Mouse (Mus musculus): ENCODE data around the gene Cenpx.
"Not testable (repeated sequence)": the region's sequence is repeated elsewhere in the genome, so short reads cannot be mapped to it uniquely, and the experiment has no call there.

Gene Cenpx

DNA sequence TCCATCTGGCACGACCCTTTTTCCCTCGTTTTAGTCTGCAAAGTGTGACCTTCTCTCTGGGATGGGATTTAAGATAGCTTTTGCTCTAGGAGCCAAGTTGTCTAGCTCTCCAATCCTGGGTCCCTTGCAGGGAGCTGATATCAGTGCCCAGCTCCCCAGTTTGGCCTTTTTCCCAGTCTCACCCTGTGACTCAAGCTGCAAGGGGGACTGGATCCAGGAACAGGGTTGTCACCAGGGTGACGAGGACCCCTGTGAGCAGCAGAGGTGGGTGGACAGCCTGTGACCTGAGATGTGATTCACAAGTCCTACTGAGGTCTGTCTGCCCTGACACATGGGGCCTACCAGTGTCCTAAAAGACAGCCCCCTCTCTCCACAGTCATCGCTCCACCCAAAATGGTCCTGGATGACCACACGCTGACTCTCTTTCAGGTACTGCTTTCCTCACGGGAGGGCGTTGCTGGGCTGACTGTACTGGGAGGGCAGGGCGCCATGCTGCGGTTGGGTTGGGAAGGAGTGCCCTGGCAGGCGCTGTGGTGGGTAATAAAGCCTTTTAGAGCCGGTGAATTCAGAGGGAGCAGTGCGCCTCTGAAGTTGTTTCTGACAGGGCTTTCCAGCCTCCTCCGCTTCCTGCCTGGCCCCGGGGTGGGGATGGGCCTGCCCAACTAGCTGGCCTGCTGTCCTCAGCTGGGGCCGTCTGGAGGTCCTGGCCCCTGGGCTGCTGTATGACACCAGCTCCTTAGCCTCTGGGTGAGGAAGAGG lies 9.7 kb downstream of the Cenpx start:
- in situ Hi-C loops (cut with MboI, MseI) = no loop called here

DNA sequence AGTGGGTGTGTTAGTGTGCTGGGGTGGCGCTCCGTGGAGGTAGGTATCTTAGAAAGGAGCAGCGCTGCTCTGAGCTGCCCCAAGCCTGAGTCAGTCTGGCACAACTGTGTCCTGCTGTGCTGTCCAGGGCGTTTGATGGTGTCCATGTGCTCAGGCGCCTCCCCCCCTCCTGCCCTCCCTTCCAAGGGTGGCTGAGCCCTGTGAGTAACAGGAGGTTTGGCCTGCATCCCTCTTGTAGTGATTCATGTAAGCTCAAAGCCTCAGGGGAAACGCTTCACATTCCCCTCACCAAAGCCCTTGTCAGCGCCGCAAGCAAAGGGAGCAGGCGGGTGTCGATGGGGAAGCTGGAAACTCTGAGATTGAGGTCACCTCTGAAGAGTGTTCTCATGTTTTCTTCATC lies 15.8 kb downstream of the Cenpx start:
- in situ Hi-C loops (cut with MboI, MseI) = loop anchor here (10.0 kb wide), 1 partner anchor 313 kb away; no protein-coding TSS in a partner anchor

DNA sequence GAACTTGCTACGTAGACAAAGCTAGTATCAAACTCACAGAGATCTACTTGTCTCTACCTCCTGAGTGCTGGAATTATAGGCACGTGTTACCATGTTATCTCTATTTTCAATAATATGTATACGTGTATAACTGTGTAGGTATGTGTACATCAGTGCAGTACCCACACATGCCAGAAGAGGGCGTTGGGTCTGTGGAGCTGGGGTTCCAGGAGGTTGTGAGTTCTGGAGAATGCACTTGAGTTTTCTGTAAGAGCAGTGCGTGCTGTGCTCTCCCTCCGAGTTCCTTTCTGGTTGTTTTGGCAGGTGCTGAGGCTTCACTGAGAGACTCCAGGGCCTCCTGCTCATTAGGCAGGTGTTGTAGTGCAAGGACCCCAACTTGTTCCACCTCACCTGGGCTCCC lies 17.0 kb downstream of the Cenpx start:
- in situ Hi-C loops (cut with MboI, MseI) = loop anchor here (10.0 kb wide), 1 partner anchor 312 kb away; no protein-coding TSS in a partner anchor

DNA sequence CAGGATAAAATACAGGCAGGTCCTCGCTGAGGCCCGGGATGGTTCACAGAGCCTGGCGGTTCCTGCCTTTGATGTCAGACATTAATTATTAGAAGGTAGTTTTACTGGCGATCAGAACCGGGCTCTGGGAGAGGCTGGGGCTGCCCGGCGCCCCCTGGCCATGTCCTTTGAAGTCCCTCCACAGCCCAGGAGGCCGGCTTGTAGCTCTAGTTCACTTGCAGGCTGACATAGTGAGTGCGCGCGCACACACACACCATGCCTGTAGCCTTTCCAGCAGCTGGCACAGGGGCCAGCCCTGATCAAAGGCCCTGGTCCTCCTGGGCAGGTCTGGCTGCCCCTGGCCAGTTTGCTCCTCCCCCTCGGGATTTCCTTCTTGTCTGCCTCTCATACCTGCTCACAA lies 17.9 kb downstream of the Cenpx start:
- in situ Hi-C loops (cut with MboI, MseI) = loop anchor here (10.0 kb wide), 1 partner anchor 311 kb away; no protein-coding TSS in a partner anchor

DNA sequence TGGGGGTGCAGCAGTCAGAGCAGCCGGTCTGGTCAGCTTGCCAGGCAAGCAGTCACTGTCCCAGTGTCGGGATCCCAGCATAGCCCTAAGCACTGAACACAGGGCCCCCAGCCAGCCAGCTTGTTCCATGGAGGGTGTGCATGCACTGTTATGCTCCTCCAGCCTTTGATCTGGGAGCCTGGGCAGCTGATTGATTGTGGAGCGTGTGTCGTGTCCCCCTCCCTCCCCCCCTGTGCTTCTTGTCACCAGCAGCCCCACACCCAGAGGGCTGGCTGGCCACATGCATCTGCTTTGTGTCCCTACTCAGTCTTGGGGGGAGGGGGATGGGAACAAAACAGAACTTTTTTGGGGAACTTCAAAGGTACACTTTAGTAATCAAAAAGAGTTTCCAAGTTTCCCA lies 18.4 kb downstream of the Cenpx start:
- in situ Hi-C loops (cut with MboI, MseI) = loop anchor here (10.0 kb wide), 1 partner anchor 310 kb away; no protein-coding TSS in a partner anchor

DNA sequence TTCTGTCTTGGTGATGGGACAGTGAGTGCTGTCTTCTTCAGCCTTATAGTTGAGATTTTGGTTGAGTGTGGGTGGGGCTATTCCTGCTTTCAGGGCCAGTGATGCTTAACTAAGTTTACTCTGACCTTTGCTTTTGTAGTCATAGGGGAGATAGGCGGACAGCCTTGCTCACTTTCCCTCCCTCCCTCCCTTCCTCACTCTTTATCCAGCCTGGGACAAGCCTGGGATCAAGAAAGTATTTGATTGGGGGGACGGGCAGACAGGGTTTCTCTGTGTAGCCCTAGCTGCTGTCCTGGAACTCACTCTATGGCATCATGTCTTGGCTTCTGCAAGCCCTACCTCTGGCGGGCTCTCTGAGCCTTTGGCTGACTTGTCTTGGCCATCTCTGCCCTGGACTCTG lies 20.1 kb downstream of the Cenpx start:
- in situ Hi-C loops (cut with MboI, MseI) = loop anchor here (10.0 kb wide), 1 partner anchor 309 kb away; no protein-coding TSS in a partner anchor

DNA sequence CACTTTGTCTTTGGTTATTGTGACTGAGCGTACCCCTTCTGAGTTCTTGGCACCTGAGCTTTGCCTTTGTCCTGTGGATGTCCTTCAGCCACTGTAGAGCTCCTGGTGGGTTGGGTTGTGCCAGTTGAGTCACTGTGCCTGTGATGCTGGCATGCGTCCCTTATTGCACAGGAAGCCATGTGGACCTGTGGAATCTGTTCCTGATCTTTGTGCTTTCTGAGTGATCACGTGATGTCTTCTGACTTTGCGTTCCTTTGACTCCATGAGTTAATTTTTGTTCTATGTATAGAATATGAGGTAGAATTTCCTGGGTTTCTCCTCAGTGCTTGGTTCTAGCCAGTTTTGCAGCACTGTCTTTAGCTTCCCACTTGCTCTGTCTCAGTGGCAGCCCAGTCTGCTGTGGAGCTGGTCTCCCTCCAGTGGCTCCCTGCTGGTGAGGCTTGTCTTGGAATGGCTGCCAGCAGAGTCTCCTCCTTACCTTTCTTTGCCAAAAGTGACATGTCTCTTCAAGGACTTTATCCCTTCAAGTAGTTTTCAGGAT lies 21.0 kb downstream of the Cenpx start:
- in situ Hi-C loops (cut with MboI, MseI) = loop anchor here (10.0 kb wide), 1 partner anchor 308 kb away; no protein-coding TSS in a partner anchor

DNA sequence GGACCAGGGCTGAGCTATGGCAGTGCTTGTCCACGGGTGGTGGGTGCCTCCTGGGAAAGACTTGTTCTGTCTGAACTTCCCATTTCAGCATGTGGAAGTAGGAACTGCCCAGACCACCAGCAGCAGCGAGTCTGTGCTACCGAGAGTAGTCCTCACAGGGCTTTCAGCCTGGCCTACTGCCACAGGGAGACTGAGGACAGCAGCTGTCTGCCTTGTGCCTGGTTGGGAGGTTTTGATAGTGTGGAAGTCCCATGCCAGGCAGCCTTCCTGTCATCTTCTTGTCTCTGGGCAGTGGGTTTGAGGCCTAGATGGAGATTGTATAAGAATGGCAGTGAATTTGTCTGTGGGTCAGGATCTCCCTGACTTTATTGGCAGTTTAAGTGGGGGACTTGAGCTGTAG lies 24.2 kb downstream of the Cenpx start:
- in situ Hi-C loops (cut with MboI, MseI) = no loop called here

DNA sequence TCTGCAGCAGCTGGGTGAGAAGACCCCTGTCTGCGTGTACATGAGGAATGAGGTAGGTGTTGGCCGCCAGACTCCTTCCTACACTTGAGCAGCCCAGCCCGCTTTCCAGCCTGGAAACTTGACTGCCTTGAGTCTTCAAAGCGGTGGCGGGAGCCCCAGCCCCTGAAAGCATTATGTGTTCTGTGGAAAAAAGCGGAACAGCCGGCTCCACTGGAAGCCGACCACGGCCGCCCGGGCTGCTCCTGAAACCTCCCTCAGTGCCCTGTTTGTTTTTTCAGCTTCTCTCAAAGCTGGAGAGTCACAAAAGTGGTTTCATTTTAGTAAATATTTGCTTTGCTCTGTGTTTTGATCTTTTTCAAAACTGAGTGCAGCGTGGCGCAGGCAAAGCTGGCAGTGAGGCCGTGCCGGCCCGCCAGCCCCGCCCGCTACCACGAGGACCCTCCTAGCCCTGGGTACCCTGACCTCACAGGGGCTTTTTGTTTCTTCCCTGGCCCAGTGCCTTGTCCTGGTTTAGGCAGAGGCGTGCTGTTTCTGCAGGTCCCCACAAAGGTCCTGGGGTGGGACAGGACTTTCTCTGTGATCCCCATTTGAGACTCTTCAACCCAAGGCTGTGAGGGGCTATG lies 26.8 kb downstream of the Cenpx start:
- in situ Hi-C loops (cut with MboI, MseI) = no loop called here

DNA sequence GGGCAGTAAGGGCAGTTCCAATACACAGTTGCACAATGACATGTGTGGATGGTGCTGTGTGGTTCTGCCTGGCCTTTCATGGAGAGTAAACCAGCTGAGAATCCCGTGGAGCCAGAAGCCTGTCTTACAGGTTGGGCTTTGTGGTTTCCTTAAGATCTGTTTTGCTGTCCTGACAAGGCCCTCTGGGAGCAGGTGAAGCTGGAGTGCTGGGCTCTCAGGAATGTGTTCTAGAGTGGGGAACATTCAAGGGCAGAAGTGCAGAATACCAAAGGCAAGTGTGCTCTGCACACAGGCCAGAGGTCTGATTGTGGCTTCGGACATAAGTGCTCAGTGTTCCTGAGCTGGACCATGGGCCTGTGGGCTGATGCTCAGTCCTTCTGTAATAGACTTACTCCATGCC lies 28.9 kb downstream of the Cenpx start:
- in situ Hi-C loops (cut with MboI, MseI) = no loop called here

DNA sequence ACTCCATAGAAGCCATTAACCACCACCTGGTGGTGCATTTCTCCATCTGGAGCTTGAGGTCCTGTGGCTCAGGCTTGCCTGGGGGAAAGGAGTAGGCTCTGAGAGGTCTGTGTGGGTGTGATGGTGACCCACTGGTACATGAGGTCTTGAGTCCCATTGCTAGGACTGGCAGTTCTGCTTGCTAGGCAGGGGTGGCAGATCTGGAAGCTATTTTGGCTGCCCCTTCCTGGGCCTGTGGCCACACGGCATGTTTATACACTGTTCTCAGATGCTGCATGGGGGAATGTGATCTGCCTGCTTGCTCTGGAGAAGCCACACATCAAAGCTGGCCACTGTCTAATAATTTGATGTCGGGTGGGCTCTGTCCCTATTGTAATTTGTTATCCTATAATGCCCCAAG lies 29.5 kb downstream of the Cenpx start:
- in situ Hi-C loops (cut with MboI, MseI) = no loop called here

DNA sequence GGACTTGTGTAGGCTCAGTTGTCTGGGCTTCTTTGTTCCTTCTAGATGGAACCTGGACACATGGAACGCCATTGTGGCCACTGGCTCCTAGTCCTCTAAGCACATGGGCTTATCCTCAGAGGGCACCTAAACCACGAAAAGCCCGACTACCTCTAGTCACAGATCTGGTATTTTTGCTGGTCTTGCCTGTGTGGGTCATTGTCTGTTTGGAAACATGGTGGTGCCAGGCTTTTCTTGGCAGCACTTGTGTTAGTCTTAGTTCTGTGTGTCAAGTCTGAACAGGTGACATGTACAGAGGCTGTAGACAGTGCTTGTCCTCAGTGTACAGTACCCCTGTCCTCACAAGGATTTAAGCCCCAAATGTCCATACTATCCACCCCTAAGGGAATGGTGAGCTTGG lies 30.0 kb downstream of the Cenpx start:
- in situ Hi-C loops (cut with MboI, MseI) = no loop called here

DNA sequence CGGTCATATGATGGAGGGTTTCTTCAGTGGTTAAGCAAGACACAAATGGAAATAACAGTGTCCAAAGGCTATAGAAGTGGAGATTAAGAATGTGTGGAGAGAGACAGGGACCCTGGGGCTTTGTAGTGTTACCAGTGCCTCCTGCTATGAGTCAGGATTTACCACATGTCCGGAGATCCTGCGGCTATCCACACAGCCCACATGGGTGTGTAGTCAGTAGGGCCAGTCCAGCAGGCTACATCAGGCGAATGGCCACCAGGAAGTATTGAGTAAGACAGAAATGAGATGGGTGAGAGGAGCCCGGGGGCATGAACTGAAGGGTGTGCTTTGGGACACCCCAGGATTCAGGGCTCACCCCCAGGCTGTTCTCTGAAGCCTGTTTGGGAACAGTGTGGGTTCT lies 30.9 kb downstream of the Cenpx start:
- in situ Hi-C loops (cut with MboI, MseI) = no loop called here

DNA sequence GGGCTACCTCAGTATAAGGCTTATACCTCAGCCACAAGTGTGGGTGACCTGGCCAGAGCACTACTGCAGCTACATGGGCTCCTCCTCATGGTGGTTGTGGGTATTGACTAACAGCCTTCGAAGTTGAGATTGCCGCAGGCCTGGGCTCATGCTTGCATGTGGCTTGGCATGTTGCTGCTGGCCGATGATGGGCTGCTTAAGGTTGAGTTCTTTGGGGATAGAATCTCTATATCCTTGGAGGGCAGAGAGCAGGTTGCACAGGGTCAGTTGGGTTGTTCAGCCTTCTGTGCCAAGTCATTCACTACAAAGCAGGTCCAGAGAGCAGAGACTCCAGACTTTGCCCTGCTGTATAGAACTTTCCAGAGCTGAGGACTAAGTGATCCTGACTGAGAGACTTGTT lies 33.6 kb downstream of the Cenpx start:
- in situ Hi-C loops (cut with MboI, MseI) = no loop called here

DNA sequence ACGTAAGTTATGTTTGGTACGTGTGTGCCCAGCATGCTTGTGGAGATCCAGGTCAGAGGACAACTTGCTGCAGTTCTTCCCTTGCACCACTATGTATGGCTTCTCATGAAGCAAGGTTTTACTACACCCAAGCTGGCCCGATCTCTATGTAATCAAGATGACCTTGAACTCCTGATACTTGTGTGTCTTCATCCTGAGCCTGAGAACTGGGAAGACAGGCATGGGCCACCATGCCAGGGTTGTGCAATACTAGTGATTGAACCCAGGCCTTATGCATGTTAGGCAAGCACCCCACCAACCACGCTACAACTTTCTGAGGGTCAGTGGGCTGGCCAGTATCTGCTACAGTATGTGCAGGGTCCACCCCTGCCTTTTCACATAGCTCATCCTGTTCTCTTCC lies 36.6 kb downstream of the Cenpx start:
- in situ Hi-C loops (cut with MboI, MseI) = no loop called here

DNA sequence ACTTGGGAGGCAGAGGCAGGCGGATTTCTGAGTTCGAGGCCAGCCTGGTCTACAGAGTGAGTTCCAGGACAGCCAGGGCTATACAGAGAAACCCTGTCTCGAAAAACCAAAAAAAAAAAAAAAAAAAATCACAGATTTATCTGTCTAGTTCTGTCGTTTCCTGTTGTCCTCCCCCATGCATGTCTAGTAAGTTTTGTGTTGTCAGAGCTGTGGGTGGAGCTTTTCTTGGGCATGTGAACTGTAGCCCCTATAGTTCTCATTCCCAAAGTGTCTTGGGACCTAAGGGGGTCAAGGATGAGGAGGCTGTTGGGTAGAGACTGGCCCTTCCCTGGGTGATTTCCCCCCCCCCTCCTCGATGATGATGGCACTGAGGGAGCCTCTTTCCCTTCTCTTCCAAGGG lies 37.7 kb downstream of the Cenpx start:
- in situ Hi-C loops (cut with MboI, MseI) = not testable (repeated sequence)

DNA sequence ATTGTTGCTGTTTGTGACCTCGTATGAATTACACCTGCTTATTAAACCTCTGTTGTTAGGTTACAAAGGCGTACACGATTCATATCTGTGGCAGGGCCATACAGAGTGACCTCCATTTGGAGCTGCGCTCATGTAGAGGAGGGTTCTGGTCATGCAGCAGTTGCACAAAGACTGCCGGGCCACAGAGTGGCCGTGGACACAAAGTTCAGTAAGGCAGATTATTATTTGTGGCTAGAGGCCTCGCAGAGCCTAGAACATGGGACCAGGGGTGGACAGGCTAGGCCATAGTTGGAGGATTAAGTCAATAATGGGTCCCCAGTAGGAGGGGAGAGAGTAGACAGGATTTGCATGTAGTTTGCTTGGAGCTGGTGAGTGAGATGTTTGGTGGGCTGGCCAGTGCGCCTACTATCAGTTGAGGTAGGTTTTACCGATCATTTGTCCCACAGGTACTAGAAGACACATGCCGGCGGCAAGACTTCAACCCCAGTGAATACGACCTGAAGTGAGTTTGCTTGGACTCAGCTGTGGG lies 39.9 kb downstream of the Cenpx start:
- in situ Hi-C loops (cut with MboI, MseI) = no loop called here

DNA sequence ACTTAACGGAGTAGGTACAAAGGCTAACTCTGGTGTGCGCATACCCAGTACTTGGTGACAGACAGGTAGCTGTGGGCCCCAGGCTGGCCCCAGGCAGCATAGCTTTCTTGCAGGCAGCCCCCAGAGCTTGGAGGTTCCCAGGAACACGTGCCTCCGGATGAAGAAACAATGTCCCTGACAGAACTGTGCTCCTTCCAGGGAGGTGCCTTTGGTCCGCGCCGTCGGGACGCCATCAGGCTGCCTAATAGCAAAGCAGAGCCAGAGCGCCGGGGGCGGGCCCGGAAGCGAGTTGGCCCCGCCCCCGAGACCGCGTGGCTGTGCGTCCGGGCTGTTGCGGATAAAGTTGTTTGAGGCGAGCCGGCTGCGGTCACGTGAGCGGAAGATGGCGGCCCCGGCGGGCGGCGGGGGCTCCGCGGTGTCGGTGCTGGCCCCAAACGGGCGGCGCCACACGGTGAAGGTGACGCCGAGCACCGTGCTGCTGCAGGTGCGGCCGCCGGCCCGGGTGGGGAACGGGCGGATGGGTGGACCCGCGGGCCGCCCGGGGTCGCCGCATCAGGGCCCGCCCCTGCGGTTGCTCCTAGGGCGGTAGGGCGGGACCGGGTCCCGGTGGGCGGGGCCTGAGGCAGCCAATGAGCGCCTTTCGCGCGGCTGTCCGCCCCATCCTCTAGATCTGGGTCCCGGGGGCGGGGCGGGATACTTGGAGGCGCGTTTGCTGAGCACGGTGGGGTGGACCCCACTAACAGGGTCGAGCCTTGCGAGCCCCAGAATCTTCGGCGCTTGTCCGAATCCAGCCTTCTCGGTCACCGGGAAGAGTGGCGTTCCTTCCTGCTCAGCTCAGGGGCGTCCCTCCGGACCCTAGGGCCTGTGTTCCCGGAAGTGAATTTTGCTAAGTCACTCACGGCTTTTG lies 40.6 kb downstream of the Cenpx start, which contains the start of gene Aspscr1:
Gene Aspscr1 (plus strand): TSS at position 287 of the 907 bp plus-strand sequence.
- in situ Hi-C loops (cut with MboI, MseI) = no loop called here

DNA sequence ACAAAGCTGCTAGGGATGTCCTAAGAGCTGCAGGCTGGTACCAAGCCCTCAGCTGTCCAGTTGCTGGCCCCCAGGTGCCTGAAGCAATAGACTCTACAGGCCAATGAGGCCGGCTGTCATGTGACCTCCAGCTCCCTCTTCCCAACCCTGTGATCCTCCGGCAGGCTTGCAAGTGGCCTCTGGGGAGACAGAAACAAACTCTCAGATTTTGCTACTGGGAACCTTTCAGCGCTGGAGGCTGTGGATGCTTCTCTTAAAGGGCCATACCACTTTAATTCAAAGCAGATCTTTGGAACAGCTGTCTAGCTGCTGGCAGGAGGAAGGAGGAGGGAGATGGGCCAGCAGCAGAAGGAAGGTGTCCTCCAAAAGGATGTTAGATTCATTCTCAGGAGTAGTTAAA lies 46.9 kb downstream of the Cenpx start:
- in situ Hi-C loops (cut with MboI, MseI) = no loop called here

DNA sequence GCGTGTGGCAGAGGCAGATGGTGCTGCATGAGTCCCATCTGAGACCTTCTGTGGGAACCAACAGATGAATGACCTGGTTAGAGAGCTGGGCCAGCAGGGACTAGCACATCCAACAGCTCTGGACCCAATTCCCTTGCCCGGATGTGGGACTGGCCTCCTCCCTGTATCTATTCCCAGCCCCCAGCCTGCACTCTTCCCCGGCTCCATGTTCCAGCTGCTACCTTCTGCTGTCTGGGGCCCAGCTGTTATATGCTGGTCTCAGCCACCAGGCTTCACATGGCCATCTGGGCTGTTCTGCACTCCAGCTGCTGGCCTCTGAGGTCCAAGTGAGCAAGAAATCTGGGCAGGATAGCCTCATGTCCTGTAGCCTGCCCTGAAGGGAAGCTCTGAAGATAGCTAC lies 48.1 kb downstream of the Cenpx start:
- in situ Hi-C loops (cut with MboI, MseI) = no loop called here

DNA sequence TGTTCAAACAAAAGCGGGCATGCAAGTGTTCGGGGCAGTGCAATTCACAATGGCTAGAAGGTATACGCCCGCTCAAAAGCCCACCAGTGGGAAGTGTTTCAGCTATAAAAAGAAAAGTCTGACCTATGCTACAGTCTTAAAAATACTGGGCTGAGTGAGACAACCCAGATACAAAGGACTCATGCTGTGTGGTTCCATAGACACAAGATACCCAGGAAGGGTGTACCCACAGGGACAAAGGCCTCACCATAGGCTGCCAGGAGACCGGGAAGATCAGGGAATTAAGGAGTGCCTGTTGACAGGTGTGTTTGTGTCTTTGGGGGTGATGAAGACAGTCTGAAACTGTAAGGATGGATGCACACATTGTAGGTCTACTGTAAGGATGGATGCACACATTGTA lies 49.8 kb downstream of the Cenpx start:
- in situ Hi-C loops (cut with MboI, MseI) = no loop called here
